Mouse (Mus musculus) ZHBTc4 (cell line): Measurements from ENCODE around the gene Ndufa12.
A peak's percentile ranks its signal among the peaks of the same experiment; 100 is the strongest.

Experiments
- DNase-seq: peaks from one replicate; pipeline ENCODE4 v3.0.0-alpha.2; 2011; ENCODE audit warnings: low read depth, low spot score

Ndufa12 gene

DNA sequence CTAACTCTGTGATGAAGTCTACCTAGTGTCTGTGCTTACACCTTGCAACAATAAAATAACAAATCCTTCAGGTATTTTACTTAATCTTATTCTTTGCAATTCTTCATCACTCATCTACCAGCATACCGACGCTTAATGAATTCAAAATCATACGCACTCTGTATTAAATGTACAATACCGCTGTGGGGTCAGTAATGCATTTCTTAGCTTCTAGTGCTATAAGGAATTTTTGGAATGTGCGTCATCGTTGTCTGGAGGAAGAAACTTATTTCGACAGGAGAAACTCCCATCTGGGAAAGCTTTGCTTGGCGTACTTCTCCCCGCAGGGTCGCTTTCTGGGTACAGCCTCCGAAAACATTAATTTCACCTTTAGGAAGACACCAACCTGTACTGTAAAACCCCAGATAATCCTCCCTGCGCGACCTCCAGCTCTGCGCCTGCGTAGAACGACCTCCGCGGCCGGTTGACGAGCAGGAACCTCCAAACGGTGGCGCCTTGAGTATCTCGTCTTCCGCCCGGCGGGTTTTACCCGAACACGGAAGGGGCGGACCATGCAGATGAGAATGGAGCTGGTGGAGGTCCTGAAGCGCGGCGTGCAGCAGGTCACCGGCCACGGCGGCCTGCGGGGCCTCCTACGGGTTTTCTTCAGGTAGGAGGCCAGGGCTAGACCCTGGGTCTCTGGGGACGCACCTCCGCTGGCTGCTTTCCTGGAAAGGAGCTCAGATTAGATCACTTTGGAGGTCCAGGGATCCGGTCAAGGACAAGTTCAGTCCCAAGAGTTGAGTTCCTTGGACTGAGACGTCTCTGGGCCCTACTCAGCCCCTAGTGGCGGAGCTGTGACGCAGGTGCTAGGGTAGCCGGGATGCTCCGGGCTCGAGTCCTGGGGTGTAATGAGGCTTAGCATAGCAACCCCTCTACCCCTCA lies at the start of gene Ndufa12:
Gene Ndufa12, plus strand, starts transcription at position 239 of the 924 bp plus-strand sequence.
- DNase-seq, result peak; percentile 97

DNA sequence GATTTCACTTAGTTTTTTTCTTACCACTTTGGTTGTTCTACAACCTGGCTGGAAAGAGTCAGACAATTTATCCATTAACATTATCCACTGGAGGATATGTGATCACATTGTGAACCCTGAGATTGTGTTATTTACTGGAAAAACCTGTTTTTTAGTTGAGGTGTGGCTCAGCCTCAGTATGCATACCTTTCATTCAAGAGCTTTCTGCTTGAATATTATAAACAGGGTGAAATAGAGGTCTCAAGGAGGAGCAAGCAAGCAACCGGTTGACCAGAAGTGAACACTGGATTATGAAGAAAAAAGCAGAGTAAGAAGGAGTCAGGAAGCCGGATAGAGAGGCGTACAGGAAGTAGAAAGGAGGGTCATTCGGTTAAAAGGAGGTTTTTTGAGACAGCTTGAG lies 47.0 kb upstream of the Ndufa12 start:
- no peak for DNase-seq

DNA sequence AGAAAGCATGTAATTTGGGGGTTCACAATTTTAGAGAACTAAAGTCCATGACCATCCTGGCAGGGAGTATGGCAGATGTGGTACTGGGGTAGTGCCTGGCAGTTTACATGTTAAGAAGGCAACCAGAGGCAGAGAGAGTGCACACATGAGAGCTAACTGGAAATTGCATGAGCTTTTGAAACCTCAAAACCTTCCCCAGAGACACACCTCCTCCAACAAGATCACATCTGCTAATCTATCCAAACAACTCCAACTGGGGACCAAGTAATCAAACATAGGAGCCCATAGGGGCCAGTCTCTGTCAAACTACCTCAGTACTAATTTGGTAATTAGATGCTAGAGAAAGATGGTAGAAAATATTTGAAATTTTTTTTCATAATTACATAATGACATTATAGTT lies 44.7 kb upstream of the Ndufa12 start:
- no peak for DNase-seq

DNA sequence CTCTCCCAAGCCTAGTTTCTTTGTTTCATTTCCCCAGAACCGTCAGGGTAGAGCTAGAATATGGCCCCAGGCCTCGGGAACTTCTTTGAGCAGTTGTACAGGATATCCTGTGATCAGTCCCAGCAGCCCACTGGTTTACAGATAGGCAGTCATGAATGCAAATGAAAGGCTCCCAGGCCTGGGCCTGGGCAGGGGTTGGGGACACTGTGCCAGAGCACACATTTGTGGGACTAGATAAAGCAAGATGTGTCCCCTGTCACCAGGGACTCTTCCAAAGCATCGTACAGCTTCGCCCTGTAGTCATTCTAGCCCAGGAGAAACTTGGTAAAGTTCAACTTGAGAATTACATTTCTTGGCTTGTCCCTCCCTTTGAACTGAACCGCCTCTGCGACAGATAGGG lies 39.6 kb upstream of the Ndufa12 start:
- no peak for DNase-seq

- peak; percentile 49 for DNase-seq
These were observed 39.1 kb upstream of the Ndufa12 start for GRCm38 (mm10) chr10:94159406-94159805.

GRCm38 (mm10) chr10:94161051-94161765 lies 37.3 kb upstream of the Ndufa12 start:
- peak; percentile 34 for DNase-seq

DNA sequence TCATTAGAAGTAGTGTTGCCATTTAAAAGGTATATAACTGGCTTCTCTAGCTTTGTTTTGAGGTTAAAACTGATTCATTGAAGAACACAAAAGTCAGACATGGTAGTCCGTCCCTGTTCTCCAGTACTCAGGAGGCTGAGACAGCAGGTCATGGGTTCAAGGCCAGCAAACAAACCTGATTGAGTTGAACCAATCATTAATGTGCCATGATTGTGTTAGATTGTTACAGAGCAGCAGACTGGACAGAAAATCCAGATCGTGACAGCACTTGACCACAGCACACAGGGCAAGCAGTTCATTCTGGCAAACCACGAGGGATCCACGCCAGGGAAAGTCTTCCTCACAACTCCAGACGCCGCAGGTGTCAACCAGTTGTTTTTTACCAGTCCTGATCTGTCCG lies 36.5 kb upstream of the Ndufa12 start:
- no peak for DNase-seq

DNA sequence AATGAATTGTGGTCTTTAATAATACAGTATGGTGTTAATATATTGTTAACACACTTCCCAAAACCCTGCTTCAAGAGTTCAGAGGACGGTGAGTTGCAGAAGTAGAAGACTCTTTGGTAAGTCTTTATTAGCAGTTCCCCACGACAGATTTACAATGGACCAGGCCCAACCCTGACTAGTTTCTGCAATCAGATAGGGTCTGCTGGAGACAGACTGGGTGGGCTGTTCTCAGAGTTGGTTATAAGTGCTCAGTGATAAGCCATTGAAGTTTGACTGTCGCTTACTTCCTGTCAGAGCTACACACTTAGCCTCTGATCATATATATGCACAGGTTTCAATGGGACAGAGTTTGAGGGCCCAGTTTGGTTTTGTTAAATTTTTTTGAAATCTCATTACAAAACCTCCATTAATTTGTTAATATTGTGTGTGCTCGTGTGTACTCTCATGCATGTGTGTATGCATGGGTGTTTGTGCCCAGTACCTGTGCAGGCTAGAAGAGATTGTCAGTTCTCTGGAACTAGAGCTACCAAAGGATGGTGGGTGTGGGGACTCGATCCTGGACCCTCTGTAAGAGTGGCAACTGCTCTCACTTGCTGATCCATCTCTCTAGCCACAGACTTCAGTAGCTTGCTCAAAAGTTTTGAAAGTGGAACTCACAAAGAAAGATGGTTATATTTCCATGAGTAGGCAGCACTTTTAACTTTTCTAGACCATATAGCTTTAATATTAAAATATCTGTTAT lies 34.2 kb upstream of the Ndufa12 start:
- DNase-seq, result no peak

DNA sequence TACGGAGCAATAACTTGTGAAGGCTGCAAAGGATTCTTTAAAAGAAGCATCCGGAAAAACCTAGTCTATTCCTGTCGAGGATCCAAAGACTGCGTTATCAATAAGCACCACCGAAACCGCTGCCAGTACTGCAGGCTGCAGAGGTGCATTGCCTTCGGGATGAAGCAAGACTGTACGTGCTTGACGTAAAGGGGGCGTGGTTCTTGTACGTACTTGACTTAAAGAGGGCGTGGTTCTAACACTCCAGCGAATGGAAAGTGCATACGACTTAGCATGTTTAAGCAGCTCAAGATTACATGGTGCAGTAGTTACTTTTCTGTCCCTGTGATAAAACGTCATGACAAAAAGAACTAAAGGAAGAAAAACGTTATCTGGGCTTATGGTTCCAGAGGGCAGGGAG lies 33.1 kb upstream of the Ndufa12 start:
- peak; percentile 81 for DNase-seq

DNA sequence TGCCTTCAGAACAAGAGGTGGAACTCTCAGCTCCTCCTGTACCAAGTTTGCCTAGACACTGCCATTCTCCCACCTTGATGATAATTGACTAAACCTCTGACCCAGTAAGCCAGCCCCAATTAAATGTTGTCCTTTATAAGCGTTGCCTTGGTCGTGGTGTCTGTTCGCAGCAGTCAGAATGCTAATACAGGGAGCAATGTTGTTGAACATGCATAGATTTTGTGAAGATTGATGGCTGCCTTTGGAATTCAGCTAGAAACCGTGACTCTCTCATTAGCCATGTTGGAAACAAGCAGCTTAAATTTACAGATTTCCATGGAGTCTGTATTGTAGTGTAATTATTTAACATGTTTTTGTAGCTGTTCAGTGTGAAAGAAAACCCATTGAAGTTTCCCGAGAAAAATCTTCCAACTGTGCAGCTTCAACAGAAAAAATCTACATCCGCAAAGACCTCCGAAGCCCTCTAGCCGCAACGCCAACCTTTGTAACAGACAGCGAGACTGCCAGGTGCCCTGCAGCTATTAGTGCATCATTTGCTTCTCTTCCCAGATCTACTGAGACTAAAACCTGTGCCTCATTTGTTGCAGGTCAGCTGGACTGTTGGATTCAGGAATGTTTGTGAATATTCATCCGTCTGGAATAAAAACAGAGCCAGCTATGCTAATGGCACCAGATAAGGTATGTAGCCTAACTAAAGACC lies 31.3 kb upstream of the Ndufa12 start:
- no peak for DNase-seq

- DNase-seq, result no peak
These were observed 26.9 kb upstream of the Ndufa12 start for GRCm38 (mm10) chr10:94171440-94172130.

DNA sequence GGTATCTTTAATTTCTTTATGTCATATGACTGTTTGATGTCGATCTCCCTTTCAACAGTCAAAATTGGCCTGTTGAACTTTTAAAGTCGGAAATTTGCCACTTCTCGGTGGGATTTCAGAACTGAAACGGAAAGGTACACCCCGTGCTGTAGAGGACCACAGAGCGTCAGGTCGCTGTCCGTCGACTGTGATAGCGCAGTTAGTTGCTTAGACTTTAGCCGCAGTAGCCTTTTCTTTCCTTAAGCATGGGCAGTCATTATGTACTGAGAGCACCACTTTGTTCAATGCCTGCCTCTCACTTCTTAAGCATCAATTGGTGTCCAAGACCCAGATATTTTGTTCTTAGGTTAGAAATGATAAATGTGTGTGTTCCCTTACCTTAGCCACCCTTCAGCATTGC lies 26.4 kb upstream of the Ndufa12 start:
- no peak for DNase-seq

- DNase-seq, result peak; percentile 82
These were observed 25.8 kb upstream of the Ndufa12 start for GRCm38 (mm10) chr10:94172706-94173105.

DNA sequence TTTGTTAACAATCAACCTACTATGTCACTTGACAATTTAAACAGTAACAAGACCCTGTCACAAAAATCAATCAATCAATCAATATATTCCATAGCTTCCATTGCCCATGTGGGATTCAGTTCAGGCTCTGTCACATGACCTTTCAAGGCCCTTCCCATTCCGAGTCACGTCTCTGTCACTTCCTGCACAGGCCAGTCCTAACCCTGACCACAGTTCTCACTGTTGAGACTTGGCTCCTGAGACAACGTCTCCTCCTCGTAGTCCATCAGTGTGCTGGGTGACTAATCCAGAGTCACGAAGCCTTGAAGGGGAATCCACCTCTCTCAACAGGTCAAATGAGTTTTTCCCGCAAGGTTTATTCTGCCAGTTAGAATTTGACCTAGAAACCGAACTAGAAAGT lies 23.9 kb upstream of the Ndufa12 start:
- DNase-seq, result no peak

DNA sequence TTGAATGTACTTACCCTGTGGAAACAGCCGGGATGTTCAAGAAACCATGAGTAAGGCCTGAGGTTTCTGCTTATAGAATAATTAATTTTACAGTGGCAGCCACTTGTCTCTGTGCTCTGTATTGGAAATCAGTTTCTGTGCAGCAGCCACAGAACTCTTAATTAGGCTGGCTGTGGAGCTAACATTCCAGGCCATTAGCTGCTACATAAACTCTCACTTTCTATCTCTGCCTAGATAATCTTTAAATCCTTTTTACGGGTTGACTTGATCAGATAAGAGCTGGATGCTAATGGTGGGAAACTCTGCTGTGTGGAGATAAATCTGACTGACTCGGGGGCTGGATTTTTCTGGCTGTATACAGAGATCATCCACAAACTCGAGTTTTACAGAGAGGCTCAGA lies 15.3 kb upstream of the Ndufa12 start:
- no peak for DNase-seq

- DNase-seq, result no peak
These were observed 6.5 kb downstream of the Ndufa12 start for GRCm38 (mm10) chr10:94204973-94205372.

DNA sequence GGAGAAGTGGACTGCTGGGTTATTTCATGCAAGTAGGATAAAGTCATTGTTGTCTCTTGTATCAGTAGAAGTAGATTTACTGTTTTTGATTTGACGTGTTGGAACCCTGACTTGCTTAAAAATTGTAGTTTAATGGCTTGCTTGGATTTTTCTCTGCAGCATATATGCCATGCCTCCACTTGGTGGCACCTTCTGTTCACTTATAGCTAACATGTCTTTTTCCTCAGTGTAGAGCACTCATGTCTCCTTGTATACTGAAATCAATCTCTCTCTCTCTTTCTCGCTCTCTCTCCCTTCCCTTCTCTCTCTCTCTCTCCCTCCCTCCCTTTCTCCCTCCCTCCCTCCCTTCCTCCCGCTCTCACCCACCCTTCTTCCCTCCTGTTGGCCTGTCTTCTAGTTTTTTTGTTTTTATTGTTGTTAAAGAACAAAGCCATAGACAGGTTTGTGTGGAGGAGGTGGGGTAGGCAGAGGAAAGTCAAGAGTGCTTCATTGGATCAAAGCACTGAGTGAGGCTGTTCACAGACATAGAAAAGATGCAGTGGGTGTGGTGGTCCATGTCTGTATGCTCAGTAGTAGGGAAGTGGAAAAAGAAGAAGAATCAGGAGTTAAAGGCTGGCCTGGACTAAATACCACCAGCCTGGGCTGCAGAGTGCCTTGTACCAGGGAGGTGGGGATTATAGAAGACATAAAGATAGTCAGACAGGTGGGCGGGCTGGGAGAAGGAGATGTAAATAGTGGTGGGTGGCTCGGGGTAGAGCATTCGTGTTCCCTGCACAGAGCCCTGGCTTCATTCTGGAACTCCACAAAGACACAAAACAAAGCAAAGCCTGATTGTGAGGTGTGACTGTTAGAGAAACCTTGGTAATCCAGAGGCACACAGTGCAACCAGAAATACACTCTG lies 12.4 kb downstream of the Ndufa12 start:
- DNase-seq, result no peak

DNA sequence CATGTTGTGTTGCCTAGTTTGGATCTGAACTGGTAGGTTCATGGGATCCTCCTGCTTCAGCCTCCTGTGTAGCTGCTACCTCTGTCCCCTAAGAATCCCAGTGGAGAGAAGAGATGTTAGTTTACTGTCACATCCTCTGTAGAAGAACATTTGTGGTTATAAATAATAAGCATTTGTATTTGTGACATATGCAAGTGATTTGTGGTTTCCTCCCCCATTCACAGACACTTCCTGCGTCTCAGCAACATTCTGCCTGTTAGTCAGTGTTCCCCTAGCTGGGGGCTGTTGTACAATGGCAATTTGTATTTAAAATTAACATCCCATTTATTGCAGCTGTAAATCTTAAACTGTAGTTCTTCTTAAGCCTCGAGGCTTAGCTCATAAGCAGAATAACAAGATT lies 13.2 kb downstream of the Ndufa12 start:
- DNase-seq, result no peak

DNA sequence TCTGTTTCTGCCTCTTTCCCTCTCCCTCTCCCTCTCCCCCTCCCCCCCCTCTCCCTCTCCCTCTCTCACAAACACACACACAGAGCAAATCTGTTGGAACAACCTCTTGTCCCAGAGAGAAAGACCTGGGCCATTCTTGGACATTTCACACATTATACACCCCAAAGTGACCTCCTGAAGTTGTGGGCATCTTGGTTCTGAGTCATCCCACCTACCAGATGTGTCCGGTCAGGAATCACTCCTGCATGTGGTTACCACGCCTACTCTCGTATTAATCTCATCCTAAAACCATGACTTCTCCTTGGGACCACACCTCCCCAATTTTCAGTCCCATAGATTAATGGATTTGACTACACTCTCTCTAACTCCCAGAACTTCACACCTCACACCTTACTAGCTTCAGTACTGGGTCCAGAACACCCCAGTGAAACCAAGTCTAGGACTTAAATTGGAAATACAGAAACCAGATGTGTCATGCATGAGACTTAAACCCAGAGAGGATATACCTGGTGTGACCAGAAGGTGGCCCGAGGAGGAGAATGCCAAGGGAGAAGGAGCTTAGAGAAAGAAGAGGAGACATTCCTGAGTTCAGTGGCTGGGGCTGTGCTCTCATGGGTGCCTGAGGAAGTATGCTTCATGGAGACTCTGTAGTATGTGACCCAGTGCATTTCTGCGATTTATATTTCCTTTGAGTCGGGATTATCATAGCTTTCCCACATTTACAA lies 26.7 kb downstream of the Ndufa12 start:
- DNase-seq, result peak; percentile 46
